Mouse (Mus musculus): ENCODE data around the gene Wdr45b. TPM values are rescaled to one million over a fixed set of nuclear protein-coding genes. Genes with fewer than 3 reads are reported as not detected.
A peak's percentile ranks its signal among the peaks of the same experiment; 100 is the strongest.
"Not testable (repeated sequence)": the region's sequence is repeated elsewhere in the genome, so short reads cannot be mapped to it uniquely, and the experiment has no call there.

The Wdr45b gene
- polyA plus RNA-seq, 1 experiment = 65.9 TPM

- TF ChIP-seq POLR2A (IDR thresholded peaks at IDR 0.05; ENCODE audit: control insufficient read depth, extremely low read depth, insufficient read depth, low read length, poor library complexity) (no peak), CTCF (IDR thresholded peaks at IDR 0.05; ENCODE audit: borderline replicate concordance, control insufficient read depth, extremely low read depth, insufficient read depth, low read length, poor library complexity) (no peak)
- Histone ChIP-seq H3K36me3 (ENCODE audit: control insufficient read depth, insufficient read depth, low read length) (no peaks in the 10 kb centered on the region; the same call in 1 of the 2 replicates), H3K27ac (ENCODE audit: control insufficient read depth, insufficient read depth, low read length) (0 out of 2 replicates have a peak overlapping the region, but pooled peaks have one; percentile 14), H3K4me3 (ENCODE audit: control insufficient read depth, insufficient read depth, low read length) (peak overlapping the region; percentile 71), H3K4me1 (replicated peaks; ENCODE audit: control insufficient read depth, insufficient read depth, low read length) (peaks cover 8% of the 10 kb centered on the region), H3K27me3 (ENCODE audit: control insufficient read depth, insufficient read depth, low read length) (no peaks in the 10 kb centered on the region)
- WGBS = 1% methylated on average over 41 of the region's 41 CpGs
- DNase-seq = peak; percentile 25
These were observed 737 bp downstream of the Wdr45b start for GRCm38 (mm10) chr11:121353326-121354090.

GRCm38 (mm10) chr11:121348727-121349126, 5.5 kb downstream of the Wdr45b start:
- peaks cover 12% of the 10 kb centered on the region for H3K36me3 ChIP-seq (ENCODE audit: control insufficient read depth, insufficient read depth, low read length)
- not testable (repeated sequence) for DNase-seq; H3K4me1 ChIP-seq (replicated peaks; ENCODE audit: control insufficient read depth, insufficient read depth, low read length); H3K27ac ChIP-seq (ENCODE audit: control insufficient read depth, insufficient read depth, low read length); H3K27me3 ChIP-seq (ENCODE audit: control insufficient read depth, insufficient read depth, low read length); H3K4me3 ChIP-seq (ENCODE audit: control insufficient read depth, insufficient read depth, low read length)
- WGBS = 92% methylated on average over 3 of the region's 3 CpGs

GRCm38 (mm10) chr11:121348166-121348565, 6.1 kb downstream of the Wdr45b start:
- no peaks in the 10 kb centered on the region; the same call in 1 of the 2 replicates for H3K4me1 ChIP-seq (replicated peaks; ENCODE audit: control insufficient read depth, insufficient read depth, low read length)
- H3K27ac ChIP-seq (ENCODE audit: control insufficient read depth, insufficient read depth, low read length) = no peak overlapping the region
- WGBS = 94% methylated on average over 2 of the region's 2 CpGs
- TF ChIP-seq CTCF (IDR thresholded peaks at IDR 0.05; ENCODE audit: borderline replicate concordance, control insufficient read depth, extremely low read depth, insufficient read depth, low read length, poor library complexity) (no peak), POLR2A (IDR thresholded peaks at IDR 0.05; ENCODE audit: control insufficient read depth, extremely low read depth, insufficient read depth, low read length, poor library complexity) (no peak)
- H3K36me3 ChIP-seq (ENCODE audit: control insufficient read depth, insufficient read depth, low read length) = peaks cover 12% of the 10 kb centered on the region
- DNase-seq = no peak
- H3K4me3 ChIP-seq (ENCODE audit: control insufficient read depth, insufficient read depth, low read length) = no peak overlapping the region
- H3K27me3 ChIP-seq (ENCODE audit: control insufficient read depth, insufficient read depth, low read length) = no peaks in the 10 kb centered on the region

GRCm38 (mm10) chr11:121347036-121347435, 7.2 kb downstream of the Wdr45b start:
- TF ChIP-seq POLR2A (IDR thresholded peaks at IDR 0.05; ENCODE audit: control insufficient read depth, extremely low read depth, insufficient read depth, low read length, poor library complexity) = no peak
- no peak for TF ChIP-seq CTCF (IDR thresholded peaks at IDR 0.05; ENCODE audit: borderline replicate concordance, control insufficient read depth, extremely low read depth, insufficient read depth, low read length, poor library complexity)
- H3K27ac ChIP-seq (ENCODE audit: control insufficient read depth, insufficient read depth, low read length) = no peak overlapping the region
- peaks cover 12% of the 10 kb centered on the region for H3K36me3 ChIP-seq (ENCODE audit: control insufficient read depth, insufficient read depth, low read length)
- WGBS = 90% methylated on average over 2 of the region's 2 CpGs
- no peaks in the 10 kb centered on the region for H3K27me3 ChIP-seq (ENCODE audit: control insufficient read depth, insufficient read depth, low read length)
- no peak for DNase-seq
- H3K4me3 ChIP-seq (ENCODE audit: control insufficient read depth, insufficient read depth, low read length) = no peak overlapping the region
- no peaks in the 10 kb centered on the region; the same call in 1 of the 2 replicates for H3K4me1 ChIP-seq (replicated peaks; ENCODE audit: control insufficient read depth, insufficient read depth, low read length)

GRCm38 (mm10) chr11:121342423-121342822, 11.8 kb downstream of the Wdr45b start:
- not testable (repeated sequence) for H3K4me1 ChIP-seq (replicated peaks; ENCODE audit: control insufficient read depth, insufficient read depth, low read length); DNase-seq; H3K27ac ChIP-seq (ENCODE audit: control insufficient read depth, insufficient read depth, low read length); H3K4me3 ChIP-seq (ENCODE audit: control insufficient read depth, insufficient read depth, low read length); H3K27me3 ChIP-seq (ENCODE audit: control insufficient read depth, insufficient read depth, low read length)
- peaks cover 18% of the 10 kb centered on the region for H3K36me3 ChIP-seq (ENCODE audit: control insufficient read depth, insufficient read depth, low read length)
- WGBS = 67% methylated on average over 1 of the region's 1 CpGs

- WGBS = 34% methylated on average over 1 of the region's 1 CpGs
- no peaks in the 10 kb centered on the region for H3K27me3 ChIP-seq (ENCODE audit: control insufficient read depth, insufficient read depth, low read length)
- no peak for TF ChIP-seq POLR2A (IDR thresholded peaks at IDR 0.05; ENCODE audit: control insufficient read depth, extremely low read depth, insufficient read depth, low read length, poor library complexity)
- no peak for TF ChIP-seq CTCF (IDR thresholded peaks at IDR 0.05; ENCODE audit: borderline replicate concordance, control insufficient read depth, extremely low read depth, insufficient read depth, low read length, poor library complexity)
- H3K4me3 ChIP-seq (ENCODE audit: control insufficient read depth, insufficient read depth, low read length) = no peak overlapping the region
- peaks cover 22% of the 10 kb centered on the region for H3K36me3 ChIP-seq (ENCODE audit: control insufficient read depth, insufficient read depth, low read length)
- no peak overlapping the region for H3K27ac ChIP-seq (ENCODE audit: control insufficient read depth, insufficient read depth, low read length)
- no peak for DNase-seq
- H3K4me1 ChIP-seq (replicated peaks; ENCODE audit: control insufficient read depth, insufficient read depth, low read length) = no peaks in the 10 kb centered on the region; the same call in 1 of the 2 replicates
These were observed 14.0 kb downstream of the Wdr45b start for GRCm38 (mm10) chr11:121340287-121340686.

GRCm38 (mm10) chr11:121339647-121340046, 14.6 kb downstream of the Wdr45b start:
- Histone ChIP-seq H3K4me3 (ENCODE audit: control insufficient read depth, insufficient read depth, low read length) (no peak overlapping the region), H3K4me1 (replicated peaks; ENCODE audit: control insufficient read depth, insufficient read depth, low read length) (no peaks in the 10 kb centered on the region; the same call in 1 of the 2 replicates), H3K36me3 (ENCODE audit: control insufficient read depth, insufficient read depth, low read length) (peaks cover 28% of the 10 kb centered on the region), H3K27ac (ENCODE audit: control insufficient read depth, insufficient read depth, low read length) (no peak overlapping the region), H3K27me3 (ENCODE audit: control insufficient read depth, insufficient read depth, low read length) (no peaks in the 10 kb centered on the region)
- TF ChIP-seq POLR2A (IDR thresholded peaks at IDR 0.05; ENCODE audit: control insufficient read depth, extremely low read depth, insufficient read depth, low read length, poor library complexity) (no peak), CTCF (IDR thresholded peaks at IDR 0.05; ENCODE audit: borderline replicate concordance, control insufficient read depth, extremely low read depth, insufficient read depth, low read length, poor library complexity) (no peak)
- DNase-seq = no peak
- WGBS = 59% methylated on average over 1 of the region's 1 CpGs

Data from thymus, adult 2 months (tissue).